Mouse (Mus musculus) ZHBTc4 (cell line): ENCODE measurements around the gene Prr29.
"Not testable (repeated sequence)": the region's sequence is repeated elsewhere in the genome, so short reads cannot be mapped to it uniquely, and the experiment has no call there.

Experiments
- DNase-seq: peaks from one replicate; pipeline ENCODE4 v3.0.0-alpha.2; 2011; ENCODE audit warnings: low read depth, low spot score

Gene Prr29

DNA sequence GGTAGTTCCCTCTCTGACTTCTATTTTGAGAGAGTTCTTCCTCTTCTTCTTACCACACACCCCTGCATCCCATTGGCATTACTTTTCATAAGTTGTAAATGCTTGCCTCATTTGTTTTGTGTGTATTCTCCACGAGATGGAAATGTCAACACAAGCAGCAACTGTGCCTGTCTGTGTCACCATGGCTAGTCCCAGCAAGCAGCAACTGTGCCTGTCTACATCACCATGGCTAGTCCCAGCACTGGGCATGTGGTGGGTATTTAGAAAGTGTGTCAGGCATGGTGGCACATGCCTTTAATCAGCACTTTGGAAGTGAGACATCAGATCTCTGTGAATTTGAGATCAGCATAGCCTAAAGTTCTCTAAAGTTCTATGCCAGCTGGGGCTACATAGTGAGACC, 11.1 kb upstream of the Prr29 start:
- no peak for DNase-seq

GRCm38 (mm10) chr11:106355382-106356128, 9.7 kb upstream of the Prr29 start:
- no peak for DNase-seq

- DNase-seq: peak; percentile 65
Measured at GRCm38 (mm10) chr11:106359350-106359749, 5.9 kb upstream of the Prr29 start.

DNA sequence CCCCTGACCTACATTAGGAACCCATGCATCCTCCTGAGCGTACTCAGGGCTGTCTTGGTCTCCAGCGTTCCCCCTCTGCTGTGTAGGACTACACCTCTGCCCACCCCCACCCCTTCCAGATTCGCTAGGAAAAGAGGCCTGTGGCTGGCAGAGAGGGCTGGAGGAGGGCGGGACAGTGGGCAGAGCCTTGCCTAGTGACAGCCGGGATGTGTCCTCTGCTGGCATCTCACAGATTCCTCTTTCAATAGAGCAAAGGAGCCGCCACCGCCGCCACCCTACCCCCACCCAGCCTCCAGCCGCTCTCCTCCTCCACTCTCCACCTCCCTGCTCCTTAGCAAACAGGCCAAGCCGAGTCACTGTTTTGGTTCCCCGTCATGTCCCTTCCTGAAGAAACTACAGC, 560 bp upstream of the Prr29 start:
- peak; percentile 42 for DNase-seq

DNA sequence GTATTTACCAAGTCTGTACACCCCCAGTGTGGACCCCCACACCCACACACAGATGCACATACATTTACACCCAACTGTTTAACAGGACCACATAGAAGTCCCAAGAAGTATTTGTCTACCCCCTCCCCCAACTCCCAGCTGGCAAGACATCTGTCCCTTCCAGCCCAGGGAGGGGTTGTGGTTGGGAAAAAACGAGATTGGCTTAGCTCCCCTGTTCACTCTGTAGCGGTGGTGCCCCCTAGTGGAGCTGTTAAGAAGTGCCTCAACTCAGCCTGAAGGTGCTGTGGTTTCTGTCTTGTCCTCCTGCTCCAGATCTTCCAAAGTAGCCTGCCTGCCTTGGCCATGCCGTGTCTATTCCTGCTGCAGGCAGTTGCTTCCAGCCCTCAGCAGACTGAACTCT, 1.0 kb downstream of the Prr29 start:
- peak; percentile 86 for DNase-seq

DNA sequence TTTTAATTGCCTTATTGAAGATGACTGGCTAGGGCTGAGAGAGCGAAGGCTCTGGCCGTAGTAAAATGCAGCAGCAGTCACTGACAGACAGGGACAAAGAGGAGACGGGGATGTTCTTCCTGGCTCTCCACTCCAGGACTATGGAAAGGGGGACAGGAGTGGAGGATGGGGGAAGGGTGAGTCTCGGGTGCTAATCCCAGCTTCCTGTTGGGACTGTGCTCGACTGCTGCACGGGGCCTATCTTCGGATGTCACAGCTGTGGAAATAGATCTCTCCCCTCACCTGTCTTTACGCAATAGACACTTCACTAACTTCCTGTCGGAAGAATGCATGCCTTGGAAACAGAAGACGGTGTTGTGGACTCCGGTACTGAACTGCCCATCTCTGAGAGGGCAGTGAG, 8.7 kb downstream of the Prr29 start:
- no peak for DNase-seq

- no peak for DNase-seq
Measured at GRCm38 (mm10) chr11:106374559-106374958, 9.3 kb downstream of the Prr29 start.

DNA sequence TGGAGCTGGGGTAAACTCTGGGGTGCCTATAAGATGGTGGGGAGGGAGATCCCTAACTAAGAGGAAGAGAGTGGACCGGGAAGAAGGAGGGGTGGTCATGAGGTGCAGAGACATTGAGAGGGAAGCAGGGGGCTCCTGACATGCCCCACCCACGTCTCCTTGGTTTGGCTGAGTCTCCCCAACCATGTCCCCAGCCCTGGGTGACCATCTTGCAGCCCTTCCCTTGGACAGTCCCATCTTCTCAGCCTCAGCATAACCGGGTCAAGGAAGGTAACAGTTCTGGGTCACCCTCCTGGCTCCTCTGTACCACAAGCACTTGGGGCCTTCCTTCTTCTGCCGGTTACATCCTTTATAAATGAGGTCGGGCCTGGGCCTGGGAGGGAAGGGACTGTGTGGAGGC, 9.7 kb downstream of the Prr29 start:
- DNase-seq: no peak

DNA sequence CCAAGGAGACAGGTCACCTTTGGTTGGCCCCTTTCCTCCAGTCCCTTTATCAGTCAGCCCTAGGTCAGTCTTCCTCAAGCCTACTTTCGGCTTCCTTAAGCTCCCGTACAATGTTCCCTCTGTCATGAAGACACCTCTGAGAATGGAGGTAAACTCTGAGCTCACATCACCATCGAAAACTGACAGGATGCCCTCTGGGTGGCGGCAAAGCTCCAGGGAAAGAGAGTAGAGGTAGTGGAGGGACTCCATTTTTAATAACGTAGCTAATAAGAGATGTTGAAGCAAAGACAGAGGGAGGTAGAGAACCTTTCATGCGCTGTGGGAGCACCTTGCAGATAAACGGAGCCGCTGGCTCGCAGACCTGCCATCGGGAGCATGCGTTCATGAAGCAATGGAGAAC, 15.7 kb downstream of the Prr29 start:
- no peak for DNase-seq

DNA sequence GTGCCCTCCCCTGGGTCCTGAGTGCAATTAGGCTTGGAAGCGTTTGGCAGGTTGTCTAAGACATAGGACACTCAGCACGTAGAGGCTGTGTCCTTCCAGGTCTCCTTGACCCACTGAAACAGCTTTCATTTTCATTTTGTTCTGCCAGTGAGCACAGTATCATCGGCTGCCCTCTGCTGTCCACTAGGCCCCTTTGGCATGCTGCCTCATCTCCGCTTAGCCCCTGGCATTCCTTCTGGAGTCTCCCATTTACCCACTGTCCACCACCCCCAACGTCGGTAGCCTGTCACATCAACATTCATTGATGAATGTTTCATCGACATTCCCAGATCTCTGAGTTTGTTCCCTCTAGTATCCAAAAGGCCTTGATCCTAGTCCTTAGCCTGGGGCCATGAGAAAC, 16.6 kb downstream of the Prr29 start:
- no peak for DNase-seq

- DNase-seq: no peak
Measured at GRCm38 (mm10) chr11:106382424-106382823, 17.2 kb downstream of the Prr29 start.

DNA sequence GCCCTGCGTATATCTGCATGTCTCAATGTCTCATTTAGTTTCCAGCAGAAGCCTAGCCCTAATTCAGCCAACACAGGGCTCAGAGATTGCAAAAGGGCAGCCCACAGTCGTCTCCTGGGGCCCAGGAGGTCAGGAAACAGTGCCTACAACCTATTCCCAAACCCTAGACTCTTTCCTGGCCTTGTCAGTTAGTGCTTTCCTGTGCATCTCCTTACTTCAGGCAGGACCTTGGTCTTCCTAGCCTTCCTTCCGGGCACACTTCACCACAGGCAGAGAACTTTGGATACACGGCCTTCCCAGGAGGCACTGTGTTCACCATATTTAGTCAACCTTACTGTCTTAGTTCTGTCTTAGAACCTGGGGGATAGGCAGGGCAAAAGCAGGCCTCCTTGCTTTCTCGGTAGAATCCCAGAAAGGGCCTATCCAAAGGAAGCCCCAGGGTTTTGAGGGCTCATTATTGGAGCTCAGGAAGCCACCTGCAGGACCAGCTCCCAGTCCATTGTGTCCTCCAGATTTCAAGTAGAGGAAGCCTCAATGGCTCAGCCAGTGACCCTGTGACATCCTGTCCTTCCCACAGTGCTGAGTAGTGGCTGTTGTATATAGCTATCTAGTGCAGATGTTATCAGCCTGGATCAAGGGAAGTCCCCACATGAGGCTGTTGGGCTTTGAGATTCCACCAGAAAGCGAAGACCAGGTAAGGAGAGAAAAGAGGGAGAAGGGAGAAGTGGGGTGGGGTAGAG, 17.9 kb downstream of the Prr29 start:
- no peak for DNase-seq

DNA sequence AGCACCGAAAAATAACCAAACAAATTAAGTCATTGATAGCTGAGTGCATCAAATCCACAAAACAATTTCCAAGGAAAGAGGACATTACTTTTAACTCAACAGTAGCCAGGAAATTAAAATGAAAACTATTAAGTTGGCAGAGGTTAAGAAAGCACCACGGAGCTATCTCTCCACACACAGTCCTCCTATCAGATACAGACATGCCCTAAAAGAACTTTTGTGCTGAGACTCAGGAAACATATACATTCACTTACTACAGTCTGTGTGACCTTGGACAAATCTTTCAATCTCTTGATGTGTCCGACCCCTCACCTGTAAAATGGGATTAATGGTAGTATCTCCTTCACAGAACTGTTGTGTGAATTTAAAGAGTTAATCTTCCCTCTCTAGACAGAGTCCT, 21.1 kb downstream of the Prr29 start:
- DNase-seq: no peak

DNA sequence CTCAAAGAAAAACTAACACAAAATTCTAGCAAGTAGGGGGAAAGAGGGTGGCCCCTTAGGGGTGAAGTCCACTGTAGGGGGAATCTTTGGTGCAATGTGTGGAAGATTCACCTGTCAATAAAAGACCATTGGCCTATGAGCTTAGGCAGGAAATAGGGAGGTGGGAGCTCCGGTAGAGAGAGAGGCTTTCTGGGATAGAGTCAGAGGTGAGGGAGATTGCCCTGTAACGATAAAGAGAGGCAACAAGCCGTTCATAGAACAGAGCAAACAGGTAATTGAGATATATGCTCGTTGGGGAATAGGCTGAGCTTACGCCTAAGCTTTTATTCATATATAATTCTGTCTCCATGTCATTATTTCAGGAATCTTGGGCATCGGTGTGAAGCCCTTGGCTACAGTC, 21.7 kb downstream of the Prr29 start:
- peak; percentile 21 for DNase-seq

DNA sequence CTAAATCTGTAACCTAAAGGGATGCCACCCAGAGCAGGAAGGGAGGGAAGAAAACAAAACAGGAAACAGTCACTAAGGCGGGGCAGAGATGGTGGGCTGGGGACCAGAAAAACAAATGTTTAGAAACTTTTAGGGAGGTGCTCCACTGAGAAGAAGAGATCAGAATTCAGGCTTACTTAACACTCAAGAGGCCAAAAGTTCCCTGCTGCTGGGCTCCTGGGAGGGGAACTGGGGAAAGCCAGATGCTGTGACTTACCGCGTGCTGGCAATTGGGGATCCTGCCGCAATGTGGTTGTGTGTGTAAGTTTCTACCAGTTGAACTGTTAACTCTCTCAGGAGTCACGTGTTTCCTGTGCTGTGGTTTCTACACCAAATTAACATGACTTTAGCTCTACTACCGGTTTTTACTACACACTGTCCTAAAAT, 22.5 kb downstream of the Prr29 start, which contains the start of gene Icam2:
Icam2 (minus strand) TSS at position 285 of the 426 bp plus-strand sequence.
- DNase-seq: peak; percentile 15

DNA sequence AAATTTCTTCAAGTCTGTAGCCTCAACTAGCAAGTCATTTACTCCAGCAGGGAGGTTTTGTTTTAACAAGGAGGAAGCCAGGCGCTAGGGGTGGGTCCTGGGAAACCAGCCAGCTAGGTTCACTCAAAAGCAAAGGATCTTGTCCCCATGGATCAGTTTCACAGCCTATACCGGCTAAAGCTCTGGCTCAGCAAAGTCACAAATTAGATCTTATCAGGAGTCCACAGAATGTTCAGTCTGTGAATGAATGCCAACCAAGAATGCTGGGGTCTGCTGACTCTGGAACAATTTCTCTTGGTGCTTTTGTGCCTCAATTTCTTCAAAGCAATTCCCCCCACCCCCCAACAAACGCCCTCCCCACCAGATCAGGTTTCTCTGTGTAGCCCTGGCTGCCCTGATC, 24.3 kb downstream of the Prr29 start:
- DNase-seq: no peak

- no peak for DNase-seq
Measured at GRCm38 (mm10) chr11:106390757-106391156, 25.5 kb downstream of the Prr29 start.

DNA sequence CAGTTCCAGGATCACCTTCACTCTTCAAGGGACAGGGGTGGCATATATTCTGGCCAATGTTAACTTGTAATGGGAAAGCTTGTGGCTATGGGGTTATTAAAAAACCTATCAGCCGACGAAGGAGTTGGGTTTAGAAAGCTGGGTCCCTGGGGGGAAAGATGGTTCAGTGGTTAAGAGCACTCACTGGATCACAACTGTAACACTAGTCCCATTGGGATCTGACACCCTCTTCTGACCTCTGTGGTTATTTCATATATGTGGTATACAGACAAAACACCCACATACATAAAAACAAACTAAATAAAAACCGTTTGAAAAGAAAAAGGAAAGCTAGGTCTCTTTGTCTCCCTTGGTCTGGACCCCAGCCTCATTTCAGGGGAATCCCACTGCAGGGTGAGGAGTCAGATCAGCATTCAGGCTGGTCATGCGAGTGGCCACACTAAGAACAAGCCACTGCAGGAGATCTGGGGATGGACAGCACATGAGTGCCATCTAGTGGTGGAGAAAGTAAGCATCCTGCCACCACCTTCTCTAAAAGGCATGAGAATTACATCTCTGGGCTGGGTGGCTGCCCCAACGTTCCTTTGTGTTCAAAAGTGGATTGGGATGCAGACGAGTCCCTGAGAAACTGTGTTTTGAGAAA, 26.4 kb downstream of the Prr29 start:
- DNase-seq: peak; percentile 83

GRCm38 (mm10) chr11:106392597-106393330, 27.5 kb downstream of the Prr29 start:
- DNase-seq: peak; percentile 77

DNA sequence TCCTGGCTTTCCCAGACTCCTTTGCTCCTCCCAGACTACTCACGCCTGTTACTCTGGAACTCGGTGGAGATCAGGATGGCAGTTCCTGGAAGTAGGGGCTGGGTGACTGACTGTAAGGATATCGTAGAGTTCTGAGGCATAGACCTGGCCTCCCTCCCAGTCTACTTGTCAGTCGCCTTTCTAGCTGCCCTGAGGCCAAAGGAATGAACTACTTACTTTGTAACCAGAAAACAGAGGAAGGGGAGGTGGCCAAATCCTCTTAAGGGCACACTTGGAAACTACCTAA, 28.0 kb downstream of the Prr29 start:
- peak; percentile 40 for DNase-seq

GRCm38 (mm10) chr11:106394055-106394454, 28.8 kb downstream of the Prr29 start:
- not testable (repeated sequence) for DNase-seq

DNA sequence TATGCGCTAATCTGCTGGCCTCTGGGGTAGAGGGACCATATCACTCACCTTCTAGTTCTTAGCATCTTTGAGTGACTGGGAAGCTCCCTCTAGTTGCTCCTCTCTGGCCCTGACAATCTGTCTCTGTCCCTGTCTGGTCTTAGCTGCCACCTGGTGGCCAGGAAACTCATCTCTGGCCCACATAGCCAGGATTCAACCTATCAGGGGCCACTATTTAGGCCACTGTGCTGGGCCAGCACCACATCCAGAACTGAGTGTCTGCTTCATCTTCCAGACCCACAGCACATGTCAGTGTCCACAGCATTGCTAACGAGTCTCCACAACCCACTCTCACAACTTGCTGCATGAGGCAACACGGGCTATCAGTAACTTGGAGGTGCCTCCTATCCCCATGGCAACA, 32.4 kb downstream of the Prr29 start:
- peak; percentile 43 for DNase-seq
